Mouse (Mus musculus): ENCODE results near the gene Disp1. TPM values are rescaled to one million over a fixed set of nuclear protein-coding genes. Genes with fewer than 3 reads are reported as not detected.

The Disp1 gene
- polyA plus RNA-seq, 1 experiment from 2014 or later: 11.5 TPM

GRCm38 (mm10) chr1:183232985-183233678, 11.8 kb upstream of the Disp1 start:
- no peak overlapping the region for H3K4me3 ChIP-seq
- 84% methylated on average over 7 of the region's 7 CpGs for WGBS

GRCm38 (mm10) chr1:183227469-183227868, 6.1 kb upstream of the Disp1 start:
- no peak overlapping the region for H3K4me2 ChIP-seq (replicated peaks)
- peaks cover 3% of the 10 kb centered on the region; the same call in 1 of the 2 replicates for H3K4me1 ChIP-seq
- H3K9me3 ChIP-seq: no peaks in the 10 kb centered on the region
- H3K27ac ChIP-seq: no peak overlapping the region
- no peak overlapping the region for H3K9ac ChIP-seq
- H3K36me3 ChIP-seq: no peaks in the 10 kb centered on the region
- WGBS: 87% methylated on average over 7 of the region's 7 CpGs
- H3K4me3 ChIP-seq: no peak overlapping the region
- no peaks in the 10 kb centered on the region for H3K27me3 ChIP-seq (replicated peaks)
- ATAC-seq (ENCODE audit: low FRiP score, low read depth): no peak

More at GRCm38 (mm10) chr1:183232985-183233678, 11.8 kb upstream of the Disp1 start:
- H3K4me2 ChIP-seq (replicated peaks): no peak overlapping the region
- no peak overlapping the region for H3K9ac ChIP-seq
- H3K36me3 ChIP-seq: no peaks in the 10 kb centered on the region
- H3K4me1 ChIP-seq: peaks cover 3% of the 10 kb centered on the region; the same call in 1 of the 2 replicates
- no peaks in the 10 kb centered on the region for H3K9me3 ChIP-seq
- no peaks in the 10 kb centered on the region for H3K27me3 ChIP-seq (replicated peaks)
- no peak for ATAC-seq (ENCODE audit: low FRiP score, low read depth)
- no peak overlapping the region for H3K27ac ChIP-seq

GRCm38 (mm10) chr1:183219021-183219420, 2.3 kb downstream of the Disp1 start:
- H3K4me1 ChIP-seq: peaks cover 12% of the 10 kb centered on the region
- no peaks in the 10 kb centered on the region for H3K36me3 ChIP-seq
- ATAC-seq (ENCODE audit: low FRiP score, low read depth): no peak
- no peak overlapping the region for H3K9ac ChIP-seq
- WGBS: 89% methylated on average over 6 of the region's 6 CpGs
- H3K4me3 ChIP-seq: no peak overlapping the region
- H3K4me2 ChIP-seq (replicated peaks): no peak overlapping the region
- no peaks in the 10 kb centered on the region for H3K9me3 ChIP-seq
- H3K27me3 ChIP-seq (replicated peaks): no peaks in the 10 kb centered on the region
- no peak overlapping the region for H3K27ac ChIP-seq

- H3K4me3 ChIP-seq: no peak overlapping the region
Measured at GRCm38 (mm10) chr1:183216691-183217090, 4.6 kb downstream of the Disp1 start.

GRCm38 (mm10) chr1:183215706-183216105, 5.6 kb downstream of the Disp1 start:
- Histone ChIP-seq H3K9me3 (no peaks in the 10 kb centered on the region), H3K4me1 (peaks cover 8% of the 10 kb centered on the region), H3K36me3 (no peaks in the 10 kb centered on the region), H3K27me3 (replicated peaks) (no peaks in the 10 kb centered on the region), H3K9ac (no peak overlapping the region), H3K27ac (no peak overlapping the region), H3K4me2 (replicated peaks) (no peak overlapping the region), H3K4me3 (no peak overlapping the region)
- WGBS: 89% methylated on average over 6 of the region's 6 CpGs
- ATAC-seq (ENCODE audit: low FRiP score, low read depth): no peak

More at GRCm38 (mm10) chr1:183216691-183217090, 4.6 kb downstream of the Disp1 start:
- 83% methylated on average over 4 of the region's 4 CpGs for WGBS
- no peak overlapping the region for H3K9ac ChIP-seq
- no peaks in the 10 kb centered on the region for H3K27me3 ChIP-seq (replicated peaks)
- H3K4me2 ChIP-seq (replicated peaks): no peak overlapping the region
- H3K4me1 ChIP-seq: peaks cover 12% of the 10 kb centered on the region
- no peak overlapping the region for H3K27ac ChIP-seq
- no peak for ATAC-seq (ENCODE audit: low FRiP score, low read depth)
- H3K9me3 ChIP-seq: no peaks in the 10 kb centered on the region
- no peaks in the 10 kb centered on the region for H3K36me3 ChIP-seq

- H3K4me3 ChIP-seq: no peak overlapping the region
- ATAC-seq (ENCODE audit: low FRiP score, low read depth): no peak
- no peaks in the 10 kb centered on the region for H3K27me3 ChIP-seq (replicated peaks)
- H3K4me2 ChIP-seq (replicated peaks): no peak overlapping the region
- no peaks in the 10 kb centered on the region for H3K4me1 ChIP-seq
- H3K9me3 ChIP-seq: no peaks in the 10 kb centered on the region
- H3K27ac ChIP-seq: no peak overlapping the region
- H3K36me3 ChIP-seq: no peaks in the 10 kb centered on the region
- WGBS: 92% methylated on average over 6 of the region's 6 CpGs
- no peak overlapping the region for H3K9ac ChIP-seq
Measured at GRCm38 (mm10) chr1:183213850-183214249, 7.5 kb downstream of the Disp1 start.

- H3K9ac ChIP-seq: no peak overlapping the region
- no peak overlapping the region for H3K27ac ChIP-seq
- no peaks in the 10 kb centered on the region for H3K27me3 ChIP-seq (replicated peaks)
- no peak overlapping the region for H3K4me2 ChIP-seq (replicated peaks)
- no peaks in the 10 kb centered on the region for H3K36me3 ChIP-seq
- H3K4me1 ChIP-seq: no peaks in the 10 kb centered on the region
- H3K9me3 ChIP-seq: no peaks in the 10 kb centered on the region
- H3K4me3 ChIP-seq: no peak overlapping the region
- no peak for ATAC-seq (ENCODE audit: low FRiP score, low read depth)
- 89% methylated on average over 6 of the region's 6 CpGs for whole genome bisulfite sequencing
Measured at GRCm38 (mm10) chr1:183212757-183213211, 8.5 kb downstream of the Disp1 start.

- 88% methylated on average over 8 of the region's 8 CpGs for WGBS
- H3K36me3 ChIP-seq: no peaks in the 10 kb centered on the region
Measured at GRCm38 (mm10) chr1:183210115-183210514, 11.2 kb downstream of the Disp1 start.

GRCm38 (mm10) chr1:183207623-183208022, 13.7 kb downstream of the Disp1 start:
- H3K9ac ChIP-seq: no peak overlapping the region
- WGBS: 92% methylated on average over 6 of the region's 6 CpGs
- no peaks in the 10 kb centered on the region for H3K36me3 ChIP-seq
- H3K4me3 ChIP-seq: no peak overlapping the region
- H3K9me3 ChIP-seq: no peaks in the 10 kb centered on the region
- no peak for ATAC-seq (ENCODE audit: low FRiP score, low read depth)
- H3K4me2 ChIP-seq (replicated peaks): no peak overlapping the region
- no peaks in the 10 kb centered on the region for H3K4me1 ChIP-seq
- H3K27me3 ChIP-seq (replicated peaks): no peaks in the 10 kb centered on the region
- no peak overlapping the region for H3K27ac ChIP-seq

More at GRCm38 (mm10) chr1:183210115-183210514, 11.2 kb downstream of the Disp1 start:
- no peaks in the 10 kb centered on the region for H3K4me1 ChIP-seq
- H3K4me3 ChIP-seq: no peak overlapping the region
- H3K9me3 ChIP-seq: no peaks in the 10 kb centered on the region
- ATAC-seq (ENCODE audit: low FRiP score, low read depth): no peak
- no peak overlapping the region for H3K4me2 ChIP-seq (replicated peaks)
- no peak overlapping the region for H3K27ac ChIP-seq
- no peaks in the 10 kb centered on the region for H3K27me3 ChIP-seq (replicated peaks)
- no peak overlapping the region for H3K9ac ChIP-seq

- 79% methylated on average over 3 of the region's 3 CpGs for WGBS
- Histone ChIP-seq H3K9ac (no peak overlapping the region), H3K4me2 (replicated peaks) (no peak overlapping the region), H3K36me3 (no peaks in the 10 kb centered on the region), H3K27me3 (replicated peaks) (no peaks in the 10 kb centered on the region), H3K27ac (no peak overlapping the region), H3K4me3 (no peak overlapping the region), H3K4me1 (no peaks in the 10 kb centered on the region), H3K9me3 (no peaks in the 10 kb centered on the region)
- no peak for ATAC-seq (ENCODE audit: low FRiP score, low read depth)
Measured at GRCm38 (mm10) chr1:183207141-183207540, 14.2 kb downstream of the Disp1 start.

- H3K9me3 ChIP-seq: no peaks in the 10 kb centered on the region
- H3K4me1 ChIP-seq: no peaks in the 10 kb centered on the region
- H3K9ac ChIP-seq: no peak overlapping the region
- no peak overlapping the region for H3K4me3 ChIP-seq
- no peak overlapping the region for H3K4me2 ChIP-seq (replicated peaks)
- H3K27me3 ChIP-seq (replicated peaks): no peaks in the 10 kb centered on the region
- no peak overlapping the region for H3K27ac ChIP-seq
- WGBS: 88% methylated on average over 5 of the region's 5 CpGs
- no peak for ATAC-seq (ENCODE audit: low FRiP score, low read depth)
- no peaks in the 10 kb centered on the region for H3K36me3 ChIP-seq
Measured at GRCm38 (mm10) chr1:183200926-183201325, 20.4 kb downstream of the Disp1 start.

- no peak overlapping the region for H3K27ac ChIP-seq
- no peak for ATAC-seq (ENCODE audit: low FRiP score, low read depth)
- H3K27me3 ChIP-seq (replicated peaks): no peaks in the 10 kb centered on the region
- no peak overlapping the region for H3K4me2 ChIP-seq (replicated peaks)
- H3K4me1 ChIP-seq: peaks cover 16% of the 10 kb centered on the region
- no peaks in the 10 kb centered on the region for H3K9me3 ChIP-seq
- 92% methylated on average over 18 of the region's 18 CpGs for WGBS
- H3K4me3 ChIP-seq: no peak overlapping the region
- no peaks in the 10 kb centered on the region for H3K36me3 ChIP-seq
- no peak overlapping the region for H3K9ac ChIP-seq
Measured at GRCm38 (mm10) chr1:183194763-183195162, 26.6 kb downstream of the Disp1 start.

GRCm38 (mm10) chr1:183194151-183194550, 27.2 kb downstream of the Disp1 start:
- H3K9ac ChIP-seq: no peak overlapping the region
- no peak overlapping the region for H3K4me3 ChIP-seq
- H3K27me3 ChIP-seq (replicated peaks): no peaks in the 10 kb centered on the region
- H3K4me1 ChIP-seq: peaks cover 20% of the 10 kb centered on the region
- H3K9me3 ChIP-seq: no peaks in the 10 kb centered on the region
- 89% methylated on average over 5 of the region's 5 CpGs for WGBS
- H3K36me3 ChIP-seq: no peaks in the 10 kb centered on the region
- no peak overlapping the region for H3K4me2 ChIP-seq (replicated peaks)
- no peak for ATAC-seq (ENCODE audit: low FRiP score, low read depth)
- no peak overlapping the region for H3K27ac ChIP-seq
